Mouse (Mus musculus): ENCODE data around the gene Nfat5. TPM values are rescaled to one million over a fixed set of nuclear protein-coding genes. Genes with fewer than 3 reads are reported as not detected.

The Nfat5 gene
- polyA plus RNA-seq, 1 experiment from 2014 or later, result 15.6 TPM

GRCm38 (mm10) chr8:107399495-107399894, 106.2 kb downstream of the Nfat5 start:
- Histone ChIP-seq H3K4me3 (ENCODE audit: control insufficient read depth in 1 of 2, insufficient read depth in 1 of 2, low read depth in 1 of 2, low read length in 2 of 2) (no peak overlapping the region), H3K4me1 (ENCODE audit: control insufficient read depth in 2 of 2, insufficient read depth in 2 of 2, low read length in 2 of 2) (peaks cover 3 to 5% of the 10 kb centered on the region in 2 experiments; a peak in 2 of 4 replicates), H3K36me3 (ENCODE audit: control insufficient read depth, insufficient read depth, low read length) (no peaks in the 10 kb centered on the region), H3K9me3 (ENCODE audit: control insufficient read depth, low read length) (no peaks in the 10 kb centered on the region), H3K9ac (ENCODE audit: low read length) (no peak overlapping the region), H3K27me3 (ENCODE audit: control insufficient read depth, insufficient read depth, low read length) (no peaks in the 10 kb centered on the region), H3K4me2 (ENCODE audit: low read length) (no peak overlapping the region), H3K27ac (replicated peaks in 1 of 2; ENCODE audit: control insufficient read depth in 1 of 2, insufficient read depth in 1 of 2, low read depth in 2 of 2, low read length in 2 of 2) (no peak overlapping the region)
- ATAC-seq (ENCODE audit: insufficient number of reproducible peaks, insufficient read depth, low FRiP score, low read depth), result no peak
- WGBS, result 42% methylated on average over 9 of the region's 9 CpGs

- Histone ChIP-seq H3K4me3 (ENCODE audit: control insufficient read depth in 1 of 2, insufficient read depth in 1 of 2, low read depth in 1 of 2, low read length in 2 of 2) (no peak overlapping the region), H3K36me3 (ENCODE audit: control insufficient read depth, insufficient read depth, low read length) (no peaks in the 10 kb centered on the region), H3K27me3 (ENCODE audit: control insufficient read depth, insufficient read depth, low read length) (no peaks in the 10 kb centered on the region), H3K4me1 (ENCODE audit: control insufficient read depth in 2 of 2, insufficient read depth in 2 of 2, low read length in 2 of 2) (peaks cover 3 to 5% of the 10 kb centered on the region in 2 experiments; a peak in 2 of 4 replicates), H3K4me2 (ENCODE audit: low read length) (no peak overlapping the region), H3K9me3 (ENCODE audit: control insufficient read depth, low read length) (no peaks in the 10 kb centered on the region), H3K9ac (ENCODE audit: low read length) (no peak overlapping the region), H3K27ac (replicated peaks in 1 of 2; ENCODE audit: control insufficient read depth in 1 of 2, insufficient read depth in 1 of 2, low read depth in 2 of 2, low read length in 2 of 2) (no peak overlapping the region)
- WGBS, result 73% methylated on average over 5 of the region's 5 CpGs
- no peak for ATAC-seq (ENCODE audit: insufficient number of reproducible peaks, insufficient read depth, low FRiP score, low read depth)
These were observed 108.6 kb downstream of the Nfat5 start for GRCm38 (mm10) chr8:107401866-107402265.

GRCm38 (mm10) chr8:107403038-107403781, 109.9 kb downstream of the Nfat5 start, which contains the start of gene Nqo1:
Gene Nqo1, minus strand, starts transcription at chr8:107403206.
- Histone ChIP-seq H3K4me1 (ENCODE audit: control insufficient read depth in 2 of 2, insufficient read depth in 2 of 2, low read length in 2 of 2) (peaks cover 3 to 5% of the 10 kb centered on the region in 2 experiments; a peak in 2 of 4 replicates), H3K27ac (replicated peaks in 1 of 2; ENCODE audit: control insufficient read depth in 1 of 2, insufficient read depth in 1 of 2, low read depth in 2 of 2, low read length in 2 of 2) (no peak within 1 kb of the TSS), H3K4me3 (ENCODE audit: control insufficient read depth in 1 of 2, insufficient read depth in 1 of 2, low read depth in 1 of 2, low read length in 2 of 2) (peak within 1 kb of the TSS; percentile 40 to 42), H3K27me3 (ENCODE audit: control insufficient read depth, insufficient read depth, low read length) (no peaks in the 10 kb centered on the region), H3K36me3 (ENCODE audit: control insufficient read depth, insufficient read depth, low read length) (0 out of 2 replicates have a peak, but pooled peaks cover 2% of the 10 kb centered on the region), H3K9me3 (ENCODE audit: control insufficient read depth, low read length) (no peaks in the 10 kb centered on the region), H3K9ac (ENCODE audit: low read length) (peak within 1 kb of the TSS; percentile 56), H3K4me2 (ENCODE audit: low read length) (peak within 1 kb of the TSS; percentile 69)
- peak; percentile 87 for ATAC-seq (ENCODE audit: insufficient number of reproducible peaks, insufficient read depth, low FRiP score, low read depth)
- WGBS, result 17% methylated on average over 22 of the region's 22 CpGs

- H3K4me3 ChIP-seq (ENCODE audit: control insufficient read depth in 1 of 2, insufficient read depth in 1 of 2, low read depth in 1 of 2, low read length in 2 of 2), result no peak overlapping the region
- H3K27ac ChIP-seq (replicated peaks in 1 of 2; ENCODE audit: control insufficient read depth in 1 of 2, insufficient read depth in 1 of 2, low read depth in 2 of 2, low read length in 2 of 2), result no peak overlapping the region
- peaks cover 6% of the 10 kb centered on the region; the same call in 1 of the 2 replicates for H3K36me3 ChIP-seq (ENCODE audit: control insufficient read depth, insufficient read depth, low read length)
- peaks cover 3 to 5% of the 10 kb centered on the region in 2 experiments; a peak in 2 of 4 replicates for H3K4me1 ChIP-seq (ENCODE audit: control insufficient read depth in 2 of 2, insufficient read depth in 2 of 2, low read length in 2 of 2)
- H3K4me2 ChIP-seq (ENCODE audit: low read length), result no peak overlapping the region
- H3K9ac ChIP-seq (ENCODE audit: low read length), result no peak overlapping the region
- no peaks in the 10 kb centered on the region for H3K27me3 ChIP-seq (ENCODE audit: control insufficient read depth, insufficient read depth, low read length)
- 47% methylated on average over 4 of the region's 4 CpGs for WGBS
- H3K9me3 ChIP-seq (ENCODE audit: control insufficient read depth, low read length), result no peaks in the 10 kb centered on the region
- no peak for ATAC-seq (ENCODE audit: insufficient number of reproducible peaks, insufficient read depth, low FRiP score, low read depth)
These were observed 110.8 kb downstream of the Nfat5 start for GRCm38 (mm10) chr8:107404057-107404456.

GRCm38 (mm10) chr8:107405935-107406334, 112.7 kb downstream of the Nfat5 start:
- peaks cover 3 to 5% of the 10 kb centered on the region in 2 experiments; a peak in 2 of 4 replicates for H3K4me1 ChIP-seq (ENCODE audit: control insufficient read depth in 2 of 2, insufficient read depth in 2 of 2, low read length in 2 of 2)
- H3K27me3 ChIP-seq (ENCODE audit: control insufficient read depth, insufficient read depth, low read length), result no peaks in the 10 kb centered on the region
- no peak for ATAC-seq (ENCODE audit: insufficient number of reproducible peaks, insufficient read depth, low FRiP score, low read depth)
- no peak overlapping the region for H3K27ac ChIP-seq (replicated peaks in 1 of 2; ENCODE audit: control insufficient read depth in 1 of 2, insufficient read depth in 1 of 2, low read depth in 2 of 2, low read length in 2 of 2)
- no peaks in the 10 kb centered on the region for H3K9me3 ChIP-seq (ENCODE audit: control insufficient read depth, low read length)
- peaks cover 25% of the 10 kb centered on the region for H3K36me3 ChIP-seq (ENCODE audit: control insufficient read depth, insufficient read depth, low read length)
- H3K9ac ChIP-seq (ENCODE audit: low read length), result no peak overlapping the region
- 57% methylated on average over 3 of the region's 3 CpGs for WGBS
- H3K4me2 ChIP-seq (ENCODE audit: low read length), result no peak overlapping the region
- H3K4me3 ChIP-seq (ENCODE audit: control insufficient read depth in 1 of 2, insufficient read depth in 1 of 2, low read depth in 1 of 2, low read length in 2 of 2), result no peak overlapping the region

GRCm38 (mm10) chr8:107411391-107411790, 118.1 kb downstream of the Nfat5 start:
- Histone ChIP-seq H3K9me3 (ENCODE audit: control insufficient read depth, low read length) (no peaks in the 10 kb centered on the region), H3K27ac (replicated peaks in 1 of 2; ENCODE audit: control insufficient read depth in 1 of 2, insufficient read depth in 1 of 2, low read depth in 2 of 2, low read length in 2 of 2) (no peak overlapping the region), H3K4me1 (ENCODE audit: control insufficient read depth in 2 of 2, insufficient read depth in 2 of 2, low read length in 2 of 2) (no peaks in the 10 kb centered on the region), H3K27me3 (ENCODE audit: control insufficient read depth, insufficient read depth, low read length) (no peaks in the 10 kb centered on the region), H3K36me3 (ENCODE audit: control insufficient read depth, insufficient read depth, low read length) (peaks cover 80% of the 10 kb centered on the region), H3K9ac (ENCODE audit: low read length) (no peak overlapping the region), H3K4me2 (ENCODE audit: low read length) (no peak overlapping the region), H3K4me3 (ENCODE audit: control insufficient read depth in 1 of 2, insufficient read depth in 1 of 2, low read depth in 1 of 2, low read length in 2 of 2) (no peak overlapping the region)
- 57% methylated on average over 4 of the region's 4 CpGs for WGBS
- no peak for ATAC-seq (ENCODE audit: insufficient number of reproducible peaks, insufficient read depth, low FRiP score, low read depth)

GRCm38 (mm10) chr8:107412552-107412951, 119.3 kb downstream of the Nfat5 start:
- H3K27me3 ChIP-seq (ENCODE audit: control insufficient read depth, insufficient read depth, low read length), result no peaks in the 10 kb centered on the region
- WGBS, result 86% methylated on average over 8 of the region's 8 CpGs
- no peaks in the 10 kb centered on the region for H3K9me3 ChIP-seq (ENCODE audit: control insufficient read depth, low read length)
- no peak overlapping the region for H3K4me3 ChIP-seq (ENCODE audit: control insufficient read depth in 1 of 2, insufficient read depth in 1 of 2, low read depth in 1 of 2, low read length in 2 of 2)
- H3K4me1 ChIP-seq (ENCODE audit: control insufficient read depth in 2 of 2, insufficient read depth in 2 of 2, low read length in 2 of 2), result no peaks in the 10 kb centered on the region
- peaks cover 91% of the 10 kb centered on the region for H3K36me3 ChIP-seq (ENCODE audit: control insufficient read depth, insufficient read depth, low read length)
- H3K9ac ChIP-seq (ENCODE audit: low read length), result no peak overlapping the region
- no peak for ATAC-seq (ENCODE audit: insufficient number of reproducible peaks, insufficient read depth, low FRiP score, low read depth)
- H3K27ac ChIP-seq (replicated peaks in 1 of 2; ENCODE audit: control insufficient read depth in 1 of 2, insufficient read depth in 1 of 2, low read depth in 2 of 2, low read length in 2 of 2), result no peak overlapping the region
- H3K4me2 ChIP-seq (ENCODE audit: low read length), result no peak overlapping the region

Data from heart, embryonic 14.5 days (tissue).